Mouse (Mus musculus): ENCODE data around the gene Bckdha. TPM values are rescaled to one million over a fixed set of nuclear protein-coding genes. Genes with fewer than 3 reads are reported as not detected.

Gene Bckdha
- 10 to 100 TPM; 45.4 to 49.0 TPM for polyA plus RNA-seq (2017; shearing (Covaris generic))

GRCm38 (mm10) chr7:25658657-25659472, at the start of gene Bckdha, which contains the start of gene Exosc5:
Bckdha (minus strand) TSS chr7:25658981.
Exosc5 (plus strand) TSS chr7:25659164.

DNA sequence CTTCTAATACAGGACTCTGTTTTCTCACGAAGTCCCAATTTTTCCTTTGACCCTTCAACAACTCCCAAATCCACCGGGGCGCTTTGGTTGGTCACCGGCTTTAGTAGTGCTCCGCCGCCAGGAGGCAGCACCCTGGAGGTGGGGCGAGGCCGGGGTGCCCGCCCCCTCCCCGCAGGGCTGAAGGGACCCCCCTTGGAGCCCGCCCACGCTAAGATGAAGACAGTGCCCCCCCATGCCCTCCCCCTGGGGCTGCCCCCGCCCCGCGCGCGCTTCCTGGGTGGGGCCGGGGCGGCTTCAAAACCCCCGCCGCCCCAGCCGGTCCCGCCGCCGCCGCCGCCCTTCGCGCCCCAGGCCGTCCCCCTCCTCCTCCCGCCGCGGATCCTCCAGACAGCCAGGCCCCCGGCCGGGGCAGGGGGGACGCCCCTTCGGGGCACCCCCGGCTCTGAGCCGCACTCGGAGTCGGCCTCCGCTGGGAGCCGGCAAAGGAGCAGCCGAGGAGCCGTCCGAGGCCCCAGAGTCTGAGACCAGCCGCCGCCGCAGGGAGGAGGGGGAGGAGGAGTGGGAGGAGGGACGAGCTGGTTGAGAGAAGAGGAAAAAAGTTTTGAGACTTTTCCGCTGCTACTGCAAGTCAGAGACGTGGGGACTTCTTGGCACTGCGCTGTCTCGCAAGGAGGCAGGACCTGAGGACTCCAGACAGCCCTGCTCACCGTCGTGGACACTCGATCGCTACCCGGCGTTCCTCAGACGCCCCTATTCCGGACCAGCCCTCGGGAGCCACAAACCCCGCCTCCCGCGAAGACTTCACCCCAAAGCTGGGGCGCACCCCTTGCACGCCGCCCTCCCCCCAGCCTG, 28.1 kb upstream of the Bckdha start, which contains the start of gene Tgfb1:
Gene Tgfb1 (plus strand): TSS at position 323 of the 852 bp plus-strand sequence.

DNA sequence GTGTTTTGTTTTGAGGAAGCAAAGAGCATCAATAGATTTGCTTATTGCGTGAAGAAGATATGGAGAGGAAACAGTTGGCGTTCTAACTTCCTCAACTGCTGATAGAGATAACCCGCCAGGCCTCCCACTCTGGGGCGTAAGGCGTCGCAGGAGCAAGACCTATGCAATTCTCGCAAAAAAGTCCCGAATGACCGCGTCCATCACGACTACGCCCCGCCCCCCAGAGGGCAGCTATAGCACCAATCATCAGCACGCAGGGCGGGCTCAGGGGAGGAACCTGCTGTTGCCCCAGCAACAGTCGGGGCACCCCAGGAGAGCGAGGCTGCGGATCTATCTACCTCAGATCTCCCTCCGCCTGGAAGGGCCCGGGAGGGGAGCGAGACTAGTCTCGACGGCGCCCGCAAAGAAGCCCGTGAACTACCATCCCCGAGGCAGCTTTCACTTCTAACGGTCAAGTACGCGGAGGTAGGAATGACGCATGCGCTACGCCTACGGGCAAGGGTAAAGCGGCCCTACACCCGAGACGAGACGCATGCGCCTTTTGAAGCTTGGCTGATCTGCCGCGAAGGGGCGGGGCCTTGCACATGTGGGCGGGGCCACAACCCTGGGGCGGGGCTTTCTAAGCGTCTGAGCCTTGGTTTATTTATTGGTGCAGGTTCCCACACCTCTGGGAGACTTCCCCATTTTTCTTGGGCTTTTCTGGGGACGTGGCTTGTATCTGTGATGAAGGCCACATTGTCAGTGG, 21.9 kb upstream of the Bckdha start, which contains the start of gene B9d2:
Gene B9d2 (plus strand): TSS at position 267 of the 745 bp plus-strand sequence.

GRCm38 (mm10) chr7:25674719-25675300, 16.0 kb upstream of the Bckdha start, which contains the start of gene Tmem91:
Tmem91 (minus strand) TSS chr7:25675166.

DNA sequence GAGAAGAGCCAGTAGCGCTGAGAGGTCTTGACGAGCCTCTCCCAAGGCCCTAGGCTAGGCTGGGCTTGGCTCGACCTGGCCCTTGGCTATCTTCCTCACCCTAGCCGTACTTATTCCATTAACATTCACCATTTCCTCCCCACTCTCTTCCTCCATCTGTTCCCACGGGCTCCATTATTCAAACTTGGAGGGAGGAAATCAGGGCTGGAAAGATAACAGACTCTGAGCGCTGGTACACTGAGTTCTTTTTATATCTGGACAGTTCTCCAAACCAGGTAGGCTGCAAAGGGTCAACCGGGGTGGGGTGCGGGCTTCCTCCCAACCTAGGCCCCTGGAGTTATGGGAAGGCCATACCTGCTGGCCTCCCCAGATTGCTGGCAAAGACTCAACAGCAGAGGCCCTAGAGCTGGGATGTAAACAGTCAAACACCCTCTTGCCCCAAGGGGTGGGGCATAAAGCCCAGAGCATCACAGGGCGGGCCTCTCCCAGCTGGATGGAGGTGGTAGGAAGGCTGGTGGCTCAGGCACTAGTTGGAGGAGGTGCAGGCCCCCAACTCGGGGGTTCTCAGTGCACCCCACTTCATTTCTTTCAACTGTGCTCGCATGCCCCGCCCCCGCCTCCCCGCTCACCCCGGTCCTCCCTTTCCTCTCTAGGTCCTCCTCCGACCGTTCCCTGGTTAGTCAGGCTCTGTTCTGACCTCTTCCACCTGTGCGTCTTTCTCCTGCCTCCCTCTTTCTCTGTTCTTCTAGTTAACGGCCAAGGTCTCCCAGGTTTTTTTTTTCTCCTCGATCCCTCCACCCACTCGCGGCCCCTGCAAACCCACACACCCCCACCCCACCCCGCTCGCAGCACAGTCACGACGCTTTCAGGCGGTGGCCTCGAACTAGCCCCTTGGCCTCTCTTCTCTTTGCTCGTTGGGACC, 32.0 kb downstream of the Bckdha start, which contains the start of gene B3gnt8:
Gene B3gnt8 (plus strand): TSS at position 146 of the 922 bp plus-strand sequence.

DNA sequence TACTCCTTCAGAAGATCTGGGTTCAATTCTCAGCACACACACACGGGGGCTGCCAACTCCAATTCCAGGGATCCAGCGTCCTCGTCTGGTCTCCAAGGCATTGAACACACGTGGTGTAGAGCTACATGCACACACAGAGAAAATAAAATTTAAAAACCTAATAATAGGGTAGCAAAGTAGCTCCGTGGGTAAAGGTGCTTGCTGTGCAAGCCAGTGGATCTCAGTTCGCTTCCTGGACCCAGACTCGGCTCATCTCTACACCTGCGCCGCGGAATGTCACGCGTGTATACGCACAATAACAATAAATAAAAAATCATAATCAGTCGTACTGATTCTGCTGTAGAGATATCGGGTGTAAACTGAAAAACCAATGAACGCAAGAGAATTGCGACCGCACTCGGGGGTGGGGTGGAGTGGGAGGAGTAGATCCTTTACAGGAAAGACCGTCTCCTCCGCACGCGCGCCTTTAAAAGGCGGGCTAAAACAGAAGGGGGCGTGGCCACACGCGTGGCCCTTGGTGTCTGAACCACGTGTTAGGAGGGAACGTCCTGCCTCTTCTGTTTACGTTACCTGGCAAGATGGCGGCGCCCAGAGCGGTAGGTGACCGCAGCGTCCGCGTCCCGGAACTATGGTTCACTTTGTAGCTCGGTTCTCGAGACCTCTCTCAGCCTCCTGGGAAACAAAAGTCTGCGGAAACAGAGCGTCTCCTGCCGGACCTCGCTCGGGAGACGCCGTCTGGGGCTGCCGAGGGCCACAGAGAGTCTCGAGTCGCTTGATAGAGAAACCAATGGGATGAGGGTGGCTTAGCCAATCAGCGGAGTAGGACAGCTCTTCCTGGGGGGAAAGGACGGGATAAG, 39.7 kb downstream of the Bckdha start, which contains the start of gene Dmac2:
Gene Dmac2 (plus strand): TSS at position 550 of the 857 bp plus-strand sequence.

DNA sequence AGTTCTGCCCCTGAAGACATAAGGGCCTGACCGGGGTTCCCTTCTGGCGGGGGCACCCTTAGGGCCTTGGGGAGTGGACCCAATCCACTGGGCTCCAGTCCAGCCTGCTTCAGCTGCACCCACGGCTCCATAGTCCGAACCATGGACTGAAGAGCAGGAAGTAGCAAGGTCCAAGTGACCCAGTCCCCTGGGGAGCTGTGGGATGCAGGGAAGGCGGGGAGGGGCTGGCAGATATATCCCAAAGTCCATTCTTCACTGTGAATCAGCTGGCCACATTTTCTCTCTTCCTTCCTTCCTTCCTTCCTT, 43.1 kb downstream of the Bckdha start, which contains the start of gene Erich4:
Gene Erich4 (minus strand): TSS at position 187 of the 306 bp plus-strand sequence.

Other genes with a start within 250 kb of the Bckdha start
- gene Cxcl17, start 246.1 kb downstream of the Bckdha start, polyA plus RNA-seq (2017; shearing (Covaris generic)), result 1 to 10 TPM in 1 of 2 experiments, under 1 TPM in 1; 0.57 to 1.1 TPM
- gene Ceacam1, start 181.4 kb downstream of the Bckdha start, polyA plus RNA-seq (2017; shearing (Covaris generic)), result 1 to 10 TPM; 2.4 to 3.5 TPM
- gene Ceacam2, start 119.1 kb downstream of the Bckdha start, polyA plus RNA-seq (2017; shearing (Covaris generic)), result under 1 TPM; 0.16 to 0.55 TPM
- gene Erich4, start 43.1 kb downstream of the Bckdha start, polyA plus RNA-seq (2017; shearing (Covaris generic)), result not detected
- gene Dmac2, start 39.6 kb downstream of the Bckdha start, polyA plus RNA-seq (2017; shearing (Covaris generic)), result 10 to 100 TPM; 53.3 to 75.0 TPM
- gene B3gnt8, start 32.3 kb downstream of the Bckdha start, polyA plus RNA-seq (2017; shearing (Covaris generic)), result 1 to 10 TPM in 1 of 2 experiments, under 1 TPM in 1; 0.65 to 1.4 TPM
- 100 to 1,000 TPM; 104 to 107 TPM for gene Exosc5, start 183 bp upstream of the Bckdha start, polyA plus RNA-seq (2017; shearing (Covaris generic))
- 1 to 10 TPM; 3.3 to 3.8 TPM for gene Tmem91, start 16.2 kb upstream of the Bckdha start, polyA plus RNA-seq (2017; shearing (Covaris generic))
- 10 to 100 TPM; 46.8 to 47.3 TPM for gene B9d2, start 21.8 kb upstream of the Bckdha start, polyA plus RNA-seq (2017; shearing (Covaris generic))
- gene Tgfb1, start 28.0 kb upstream of the Bckdha start, polyA plus RNA-seq (2017; shearing (Covaris generic)), result 100 to 1,000 TPM; 127 to 144 TPM
- 10 to 100 TPM; 55.7 to 80.6 TPM for gene Ccdc97, start 60.1 kb upstream of the Bckdha start, polyA plus RNA-seq (2017; shearing (Covaris generic))
- 100 to 1,000 TPM in 1 of 2 experiments, 10 to 100 TPM in 1; 89.8 to 102 TPM for gene Hnrnpul1, start 95.8 kb upstream of the Bckdha start, polyA plus RNA-seq (2017; shearing (Covaris generic))
- gene Axl, start 129.7 kb upstream of the Bckdha start, polyA plus RNA-seq (2017; shearing (Covaris generic)), result 10 to 100 TPM; 18.5 to 49.0 TPM
- gene Cyp2s1, start 157.9 kb upstream of the Bckdha start, polyA plus RNA-seq (2017; shearing (Covaris generic)), result 10 to 100 TPM in 1 of 2 experiments, 1 to 10 TPM in 1; 8.3 to 10.2 TPM
- gene Cyp2b10, start 238.6 kb upstream of the Bckdha start, polyA plus RNA-seq (2017; shearing (Covaris generic)), result under 1 TPM in 1 of 2 experiments, not detected in 1; 0.61 TPM

All from inflammation-experienced regulatory T-cells (primary cell).